Mouse (Mus musculus): ENCODE data around the gene Cbr4.

DNA sequence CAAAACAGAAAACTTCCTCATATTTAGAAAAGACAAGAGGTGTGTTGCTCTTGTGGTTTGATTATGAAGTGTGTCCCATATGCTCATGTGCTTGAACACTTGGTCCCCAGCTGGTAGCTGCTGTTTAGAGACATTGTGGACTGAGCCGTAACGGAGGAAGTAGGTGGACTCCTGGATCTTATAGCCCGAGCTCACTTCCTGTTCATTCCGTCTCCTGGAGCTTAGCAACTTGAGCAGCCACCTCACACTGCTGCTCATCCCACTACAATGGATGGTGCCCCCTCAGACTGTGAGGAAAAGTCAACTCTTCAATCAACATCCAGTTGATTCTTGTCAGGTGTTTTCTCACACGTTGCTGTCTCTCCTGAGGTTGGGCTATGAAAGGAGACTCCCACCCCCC lies 38.7 kb upstream of the Cbr4 start:
- TF ChIP-seq CTCF (IDR thresholded peaks at IDR 0.05; ENCODE audit: borderline replicate concordance, insufficient read depth, low read length) (no peak), POLR2A (IDR thresholded peaks at IDR 0.05; ENCODE audit: low read depth, low read length) (no peak)
